In the genomic region with DNA sequence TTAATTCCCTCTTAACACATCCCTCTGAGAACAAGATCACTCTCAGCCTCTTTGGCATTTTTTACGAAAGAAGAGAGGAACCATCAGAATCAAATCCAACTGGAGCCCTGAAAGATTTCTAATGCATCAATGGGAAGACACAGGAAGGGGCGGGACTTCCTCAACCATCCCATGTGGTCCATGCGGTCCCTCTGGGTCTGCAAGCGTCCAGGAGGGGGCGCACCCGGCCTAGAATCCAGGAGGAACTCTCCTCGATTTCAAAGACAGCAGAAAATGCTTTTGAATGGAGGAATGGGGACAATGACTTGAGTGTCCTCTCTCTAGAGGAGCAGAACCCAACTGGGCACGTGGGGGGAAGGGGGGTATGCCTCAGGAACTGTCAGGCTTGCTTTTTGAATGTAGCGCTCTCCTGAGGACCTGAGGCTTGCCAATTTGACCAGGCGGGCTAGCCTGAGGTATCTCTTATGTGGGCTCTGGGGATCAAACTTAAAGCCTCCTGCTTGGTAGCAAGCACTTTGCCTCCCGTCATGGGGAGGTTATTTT, we compare ENCODE assay signal across 9 mouse cellular contexts.
DNase-seq lines count a peak whose midpoint lies in the region; ATAC-seq and TF ChIP-seq lines count a peak whose summit lies in the region.
"Had no signal": no experiment of that assay in that cellular context is flagged by ENCODE, and none has a peak within 500 bp of the region (broad histone marks: within the 10 kb centered on the region; RNA-seq: fewer than 3 reads in every experiment).

No protein-coding gene starts in this region.

- peaks cover 11% of the 10 kb centered on the region for H3K4me1 ChIP-seq in bone marrow macrophage, adult 2 months (ENCODE audit: control insufficient read depth, insufficient read depth, low read length)
- peaks cover 10% of the 10 kb centered on the region for H3K4me1 ChIP-seq in forebrain, embryonic 10.5 days
- no peaks in the 10 kb centered on the region for H3K4me1 ChIP-seq in lung, embryonic 14.5 days (ENCODE audit: insufficient read depth)

- peak overlapping the region; percentile 34 for H3K4me3 ChIP-seq in bone marrow macrophage, adult 2 months (ENCODE audit: insufficient read depth, low read length)
- H3K4me3 ChIP-seq in forebrain, embryonic 10.5 days, result no peak overlapping the region
- H3K4me3 ChIP-seq in lung, embryonic 14.5 days (ENCODE audit: low read depth, low read length), result no peak overlapping the region
- H3K4me3 ChIP-seq: erythroblast, embryonic 14.5 days had no signal

- peak; percentile 32 to 57 for DNase-seq in CD8-positive naive resting alpha-beta T cell, adult 2 months (ENCODE audit: low read depth in 2 of 2, low spot score in 2 of 2)
- DNase-seq in forebrain, embryonic 10.5 days (ENCODE audit: extremely low spot score, low spot score), result peak; percentile 83
- DNase-seq in heart, postnatal 14 days, result peak; percentile 87 to 94
- DNase-seq in kidney, postnatal 4 days, result peak; percentile 96 to 98
- DNase-seq in lung, embryonic 14.5 days, result peak; percentile 96
- DNase-seq in retina, adult 2 months (ENCODE audit: low read depth, low spot score), result peak; percentile 41
- DNase-seq in thymus, postnatal 36 days, result peak; percentile 88 to 89

- H3K27ac ChIP-seq in bone marrow macrophage, adult 2 months (ENCODE audit: insufficient read depth, low read depth, low read length), result peak overlapping the region; percentile 33; the same call in 1 of the 2 replicates
- H3K27ac ChIP-seq in forebrain, embryonic 10.5 days, result peak overlapping the region; percentile 67; the same call in 1 of the 2 replicates
- H3K27ac ChIP-seq in lung, embryonic 14.5 days (ENCODE audit: low read depth), result no peak overlapping the region

- H3K9ac ChIP-seq in lung, embryonic 14.5 days, result no peak overlapping the region

- no peak for TF ChIP-seq POLR2A in bone marrow macrophage, adult 2 months (IDR thresholded peaks at IDR 0.05; ENCODE audit: borderline replicate concordance, low read depth, low read length)

- WGBS in forebrain, embryonic 10.5 days, result 25% methylated on average over 11 of the region's 11 CpGs
- WGBS in lung, embryonic 14.5 days, result 25% methylated on average over 11 of the region's 11 CpGs

- ATAC-seq in lung, embryonic 14.5 days (ENCODE audit: insufficient read depth), result peak; percentile 67; the same call in 1 of the 2 replicates

- no peak overlapping the region for H3K4me2 ChIP-seq in lung, embryonic 14.5 days

- H3K9me3 ChIP-seq in forebrain, embryonic 10.5 days, result peaks cover 12% of the 10 kb centered on the region
- no peaks in the 10 kb centered on the region; the same call in 1 of the 2 replicates for H3K9me3 ChIP-seq in lung, embryonic 14.5 days (ENCODE audit: low read depth, low read length)

- H3K36me3 ChIP-seq in forebrain, embryonic 10.5 days (replicated peaks), result peaks cover 82% of the 10 kb centered on the region
- H3K36me3 ChIP-seq in lung, embryonic 14.5 days (ENCODE audit: insufficient read depth), result peaks cover 23% of the 10 kb centered on the region; the same call in 1 of the 2 replicates

- no peaks in the 10 kb centered on the region for H3K27me3 ChIP-seq in forebrain, embryonic 10.5 days (ENCODE audit: poor library complexity, severe bottlenecking)
- H3K27me3 ChIP-seq in lung, embryonic 14.5 days (ENCODE audit: insufficient read depth, low read length), result no peaks in the 10 kb centered on the region

- peak; percentile 60; the same call in 1 of the 2 replicates for TF ChIP-seq CTCF in bone marrow macrophage, adult 2 months (IDR thresholded peaks at IDR 0.05; ENCODE audit: low read depth, low read length)
- TF ChIP-seq CTCF in lung, embryonic 14.5 days (IDR thresholded peaks at IDR 0.05; ENCODE audit: low read depth), result peak; percentile 89

- intact Hi-C loops in heart, postnatal 14 days (cut with DNase I), result loop anchor here (1.0 to 2.0 kb wide), 3 partner anchors 25 to 121 kb away; no protein-coding TSS in a partner anchor

Comparison
In these comparisons a context has a peak if more than half of its experiments do, and no peak if none do; other contexts are left out.
1. DNase-seq: peak in every context shown above with its lines; median percentile 97 in kidney, postnatal 4 days; 96 in lung, embryonic 14.5 days; 90 in heart, postnatal 14 days; 88 in thymus, postnatal 36 days; 83 in forebrain, embryonic 10.5 days; 44 in CD8-positive naive resting alpha-beta T cell, adult 2 months; 41 in retina, adult 2 months.